Mouse (Mus musculus): ENCODE data around the gene Trim27.
A peak's percentile ranks its signal among the peaks of the same experiment; 100 is the strongest.

The Trim27 gene

GRCm38 (mm10) chr13:21179367-21179723 is at the start of gene Trim27:
TSS of gene Trim27 (plus strand) at chr13:21179445.
- no peak for DNase-seq (ENCODE audit: low read depth)

GRCm38 (mm10) chr13:21142421-21142820 is 36.8 kb upstream of the Trim27 start:
- DNase-seq (ENCODE audit: low read depth) = no peak

GRCm38 (mm10) chr13:21145767-21146166 is 33.5 kb upstream of the Trim27 start, which contains the start of gene Olfr1368:
TSS of gene Olfr1368 (minus strand) at chr13:21145867.
- DNase-seq (ENCODE audit: low read depth) = no peak

- no peak for DNase-seq (ENCODE audit: low read depth)
These were observed 23.4 kb upstream of the Trim27 start for GRCm38 (mm10) chr13:21155888-21156287.

GRCm38 (mm10) chr13:21158071-21158470 is 21.2 kb upstream of the Trim27 start:
- no peak for DNase-seq (ENCODE audit: low read depth)

GRCm38 (mm10) chr13:21158785-21159474 is 20.3 kb upstream of the Trim27 start:
- peak; percentile 66 for DNase-seq (ENCODE audit: low read depth)

- no peak for DNase-seq (ENCODE audit: low read depth)
These were observed 19.8 kb upstream of the Trim27 start for GRCm38 (mm10) chr13:21159475-21159819.

GRCm38 (mm10) chr13:21160041-21160511 is 19.2 kb upstream of the Trim27 start:
- no peak for DNase-seq (ENCODE audit: low read depth)

- peak; percentile 85 for DNase-seq (ENCODE audit: low read depth)
These were observed 18.3 kb upstream of the Trim27 start for GRCm38 (mm10) chr13:21160657-21161590.

- DNase-seq (ENCODE audit: low read depth) = no peak
These were observed 17.7 kb upstream of the Trim27 start for GRCm38 (mm10) chr13:21161591-21161990.

GRCm38 (mm10) chr13:21162591-21162990 is 16.7 kb upstream of the Trim27 start:
- no peak for DNase-seq (ENCODE audit: low read depth)

GRCm38 (mm10) chr13:21166936-21167909 is 12.0 kb upstream of the Trim27 start:
- peak; percentile 76 for DNase-seq (ENCODE audit: low read depth)

- DNase-seq (ENCODE audit: low read depth) = peak; percentile 42
These were observed 11.3 kb upstream of the Trim27 start for GRCm38 (mm10) chr13:21167910-21168300.

- peak; percentile 65 for DNase-seq (ENCODE audit: low read depth)
These were observed 10.8 kb upstream of the Trim27 start for GRCm38 (mm10) chr13:21168371-21169011.

- peak; percentile 48 for DNase-seq (ENCODE audit: low read depth)
These were observed 10.1 kb upstream of the Trim27 start for GRCm38 (mm10) chr13:21169121-21169656.

- DNase-seq (ENCODE audit: low read depth) = peak; percentile 78
These were observed 9.4 kb upstream of the Trim27 start for GRCm38 (mm10) chr13:21169657-21170430.

- no peak for DNase-seq (ENCODE audit: low read depth)
These were observed 8.7 kb upstream of the Trim27 start for GRCm38 (mm10) chr13:21170431-21171155.

GRCm38 (mm10) chr13:21171156-21171530 is 8.1 kb upstream of the Trim27 start:
- peak; percentile 16 for DNase-seq (ENCODE audit: low read depth)

- peak; percentile 57 for DNase-seq (ENCODE audit: low read depth)
These were observed 7.6 kb upstream of the Trim27 start for GRCm38 (mm10) chr13:21171600-21172150.

Measured in c-Kit-positive CD71-positive TER-119-negative erythroid progenitor cells, embryonic 14.5 days (primary cell).